10 mouse cellular contexts compared by ENCODE assay signal in the genomic region with DNA sequence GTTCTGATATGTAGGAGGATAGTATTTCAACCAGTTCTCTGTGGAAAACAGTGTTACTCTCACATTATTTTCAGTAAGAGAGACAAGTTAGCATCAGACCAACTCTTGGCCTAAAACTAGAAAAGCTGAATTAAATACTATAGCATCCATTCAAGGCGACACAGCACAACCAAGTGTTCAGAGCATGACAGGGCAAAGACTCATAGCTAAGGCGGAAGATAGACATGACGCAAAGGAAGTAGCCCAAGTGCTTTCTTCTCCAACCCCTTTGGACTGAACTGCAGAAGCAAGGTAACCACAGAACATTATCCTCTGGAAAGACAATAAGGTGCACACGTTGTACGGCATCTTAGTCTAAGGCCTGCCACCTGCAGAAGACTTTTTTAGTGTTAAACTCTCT.
DNase-seq lines count a peak whose midpoint lies in the region; TF ChIP-seq lines count a peak whose summit lies in the region.
"Had no signal": no experiment of that assay in that cellular context is flagged by ENCODE, and none has a peak within 500 bp of the region (broad histone marks: within the 10 kb centered on the region; RNA-seq: fewer than 3 reads in every experiment).

No protein-coding gene starts in this region.

- H3K4me3 ChIP-seq in kidney, adult 2 months (ENCODE audit: insufficient read depth, low read depth, low read length), result no peak overlapping the region
- no peak overlapping the region for H3K4me3 ChIP-seq in spleen, adult 2 months (ENCODE audit: extremely low read depth, insufficient read depth, insufficient read length)
- H3K4me3 ChIP-seq in cortical plate, adult 2 months (ENCODE audit: insufficient read depth, low read length), result no peak overlapping the region
- H3K4me3 ChIP-seq: embryonic facial prominence, embryonic 12.5 days; hindbrain, embryonic 15.5 days; neural tube, embryonic 15.5 days had no signal

- 88% methylated on average over 5 of the region's 5 CpGs for WGBS in kidney, adult 2 months
- WGBS in spleen, adult 2 months, result 61% methylated on average over 5 of the region's 5 CpGs

- no peak for DNase-seq in kidney, adult 2 months
- no peak for DNase-seq in kidney, postnatal 4 days
- no peak for DNase-seq in spleen, adult 2 months (ENCODE audit: low read depth in 1 of 2, low spot score in 2 of 2)
- no peak for DNase-seq in spleen, adult 12 weeks (ENCODE audit: low spot score)
- DNase-seq in thymus, postnatal 25 days, result peak; percentile 30
- no peak for DNase-seq in testis, postnatal 10 days (ENCODE audit: low spot score)

- no peaks in the 10 kb centered on the region for H3K27me3 ChIP-seq in kidney, adult 2 months (replicated peaks; ENCODE audit: control insufficient read depth, insufficient read depth, low read length)
- H3K27me3 ChIP-seq in spleen, adult 2 months (ENCODE audit: control insufficient read depth, insufficient read depth, low read length), result no peaks in the 10 kb centered on the region
- H3K27me3 ChIP-seq: embryonic facial prominence, embryonic 12.5 days; hindbrain, embryonic 15.5 days; neural tube, embryonic 15.5 days had no signal

- 0 out of 2 replicates have a peak, but pooled peaks have one; percentile 18 for TF ChIP-seq CTCF in kidney, adult 2 months (conservative IDR thresholded peaks at IDR 0.05; ENCODE audit: insufficient read depth, insufficient read length, low read depth, low read length)
- peak; percentile 30; the same call in 1 of the 2 replicates for TF ChIP-seq CTCF in spleen, adult 2 months (IDR thresholded peaks at IDR 0.05; ENCODE audit: extremely low read depth, insufficient read depth, insufficient read length, insufficient replicate concordance)
- TF ChIP-seq CTCF in cortical plate, adult 2 months (IDR thresholded peaks at IDR 0.05; ENCODE audit: extremely low read depth, insufficient read depth, low read length), result peak; percentile 35; the same call in 1 of the 2 replicates

- no peaks in the 10 kb centered on the region for H3K36me3 ChIP-seq in kidney, adult 2 months (ENCODE audit: control insufficient read depth, insufficient read depth, low read length)
- no peaks in the 10 kb centered on the region for H3K36me3 ChIP-seq in spleen, adult 2 months (ENCODE audit: control insufficient read depth, insufficient read depth, low read length)
- H3K36me3 ChIP-seq: embryonic facial prominence, embryonic 12.5 days; hindbrain, embryonic 15.5 days; neural tube, embryonic 15.5 days had no signal

- H3K27ac ChIP-seq in kidney, adult 2 months (ENCODE audit: insufficient read depth, low read depth, low read length), result no peak overlapping the region
- H3K27ac ChIP-seq in spleen, adult 2 months (ENCODE audit: insufficient read depth, low read length), result no peak overlapping the region
- H3K27ac ChIP-seq in cortical plate, adult 2 months (ENCODE audit: insufficient read depth, low read length), result no peak overlapping the region
- H3K27ac ChIP-seq: embryonic facial prominence, embryonic 12.5 days; hindbrain, embryonic 15.5 days; neural tube, embryonic 15.5 days had no signal

- TF ChIP-seq POLR2A in kidney, adult 2 months (IDR thresholded peaks at IDR 0.05; ENCODE audit: low read depth, low read length), result no peak
- TF ChIP-seq POLR2A in spleen, adult 2 months (IDR thresholded peaks at IDR 0.05; ENCODE audit: low read depth, low read length), result no peak
- TF ChIP-seq POLR2A in cortical plate, adult 2 months (IDR thresholded peaks at IDR 0.05; ENCODE audit: extremely low read depth, insufficient read depth, low read length), result no peak

- no peaks in the 10 kb centered on the region for H3K4me1 ChIP-seq in kidney, adult 2 months (ENCODE audit: control insufficient read depth, insufficient read depth, low read length)
- no peaks in the 10 kb centered on the region for H3K4me1 ChIP-seq in spleen, adult 2 months (ENCODE audit: control insufficient read depth, insufficient read depth, insufficient read length)
- H3K4me1 ChIP-seq in cortical plate, adult 2 months (ENCODE audit: control insufficient read depth, insufficient read depth, low read length), result peaks cover 2% of the 10 kb centered on the region
- H3K4me1 ChIP-seq: embryonic facial prominence, embryonic 12.5 days; hindbrain, embryonic 15.5 days; neural tube, embryonic 15.5 days had no signal
